Mouse (Mus musculus) urinary bladder, postnatal 25 days (tissue): ENCODE data around the gene Slc25a18.

Experiments
- DNase-seq: peaks from one replicate; pipeline ENCODE4 v3.0.0; 2022; ENCODE audit warnings: low spot score

Slc25a18 gene

GRCm38 (mm10) chr6:120841754-120842153, 68.4 kb downstream of the Slc25a18 start:
- DNase-seq: no peak
